Mouse (Mus musculus) neural tube, postnatal 0 days (tissue): Measurements from ENCODE around the gene 9330182O14Rik. TPM values are rescaled to one million over a fixed set of nuclear protein-coding genes. Genes with fewer than 3 reads are reported as not detected.

Experiments
- microRNA-seq: library from miRNA; unstranded; fragments of <30 nt; microRNA quantifications from one replicate; pipeline ENCODE4, GENCODE M21; 2016
- polyA plus RNA-seq: library from polyadenylated mRNA; unstranded; fragments of >200 nt; fragmentation: Nextera tagmentation; extraction: Ambion mirVana; gene quantifications from 2 replicates; pipeline ENCODE4 v1.2.1, GENCODE M21; 2015

Gene 9330182O14Rik
- not detected in 2 replicates for polyA plus RNA-seq

DNA sequence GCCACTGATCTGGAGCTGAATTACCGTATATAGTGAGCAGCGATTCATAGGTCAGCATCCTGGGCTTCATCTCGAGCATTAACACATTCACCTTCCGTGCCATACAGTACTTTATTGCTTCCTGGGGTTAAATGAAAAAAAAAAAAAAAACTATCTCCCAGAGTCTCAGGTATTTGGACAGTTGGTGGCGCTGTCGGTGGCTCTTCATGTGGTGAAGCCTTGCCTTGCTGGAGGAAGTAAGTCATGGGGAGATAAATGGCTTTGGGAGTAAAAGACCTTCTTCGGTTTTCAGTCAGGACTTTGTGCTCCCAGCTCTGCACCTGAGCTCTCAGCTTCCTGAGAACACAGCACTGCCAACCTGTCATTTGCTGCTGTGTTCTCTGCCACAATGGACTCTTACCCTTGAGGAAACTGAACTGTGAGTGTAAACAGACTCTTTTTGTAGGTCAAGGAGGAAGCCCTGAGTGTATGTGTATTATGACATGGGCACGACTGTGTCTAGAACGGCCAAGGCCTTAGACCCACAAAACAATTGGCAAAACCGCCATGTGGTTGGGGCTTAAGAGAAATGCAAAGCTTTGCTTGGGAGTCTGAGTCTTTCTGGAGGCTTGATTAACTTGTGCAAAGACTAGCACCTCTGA is at the start of gene 9330182O14Rik:
Gene 9330182O14Rik, plus strand, starts transcription at position 214 of the 641 bp plus-strand sequence.

Small RNA genes lying within 50 kb of the gene (microRNA-seq; reads per million reads assigned to microRNA genes)
- gene Gm25958: not detected
